17 mouse cellular contexts compared by ENCODE assay signal in the genomic region with DNA sequence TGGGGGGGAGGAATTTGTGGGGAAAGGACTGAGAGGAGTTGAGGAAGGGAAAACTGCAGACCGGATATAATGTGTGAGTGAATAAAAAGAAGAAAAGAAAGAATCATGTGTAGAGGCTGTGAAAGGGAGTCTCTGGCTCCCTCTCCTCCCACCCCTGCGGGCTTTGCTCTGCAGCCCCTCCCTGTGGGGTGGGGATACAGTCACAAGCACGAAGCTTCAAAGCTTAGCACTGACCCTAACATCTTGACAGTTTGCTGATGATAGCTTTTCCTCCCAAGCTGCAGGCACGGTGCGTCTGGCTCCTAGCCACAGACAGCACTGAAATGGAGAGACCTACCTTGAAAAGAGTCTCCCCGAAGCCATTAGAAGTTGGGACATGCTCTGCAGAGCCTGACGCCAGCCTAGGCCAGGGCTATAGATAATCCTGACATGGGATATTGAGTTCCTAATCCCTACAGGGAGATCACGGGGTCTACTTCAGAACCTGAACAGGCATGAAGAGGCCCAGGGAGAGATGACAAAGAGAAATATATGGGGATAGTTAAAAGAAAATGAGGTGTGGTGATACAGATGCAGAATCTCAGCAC. TPM values are rescaled to one million over a fixed set of nuclear protein-coding genes. Genes with fewer than 3 reads are reported as not detected.
"Had no signal": no experiment of that assay in that cellular context is flagged by ENCODE, and none has a peak within 500 bp of the region (broad histone marks: within the 10 kb centered on the region; RNA-seq: fewer than 3 reads in every experiment).

No protein-coding gene starts in this region.

- H3K27ac ChIP-seq: intestine, embryonic 15.5 days; liver, embryonic 15.5 days; macrophage; midbrain, embryonic 15.5 days; neural tube, embryonic 12.5 days had no signal

- H3K9ac ChIP-seq: intestine, embryonic 15.5 days; liver, embryonic 15.5 days; midbrain, embryonic 15.5 days; neural tube, embryonic 12.5 days had no signal

- H3K4me3 ChIP-seq: intestine, embryonic 15.5 days; liver, embryonic 15.5 days; megakaryocyte, embryonic 14.5 days; midbrain, embryonic 15.5 days; neural tube, embryonic 12.5 days had no signal

- H3K9me3 ChIP-seq: intestine, embryonic 15.5 days; liver, embryonic 15.5 days; midbrain, embryonic 15.5 days had no signal

- DNase-seq: kidney, adult 8-10 months; kidney, postnatal 4 days; lung, adult 2 months; lung, postnatal 10 days; retina, postnatal 1 day; thymus, adult 18-20 months; thymus, postnatal 14 days had no signal

- H3K4me2 ChIP-seq: intestine, embryonic 15.5 days; liver, embryonic 11.5 days; liver, embryonic 15.5 days; midbrain, embryonic 11.5 days; midbrain, embryonic 15.5 days; neural tube, embryonic 12.5 days had no signal

- H3K27me3 ChIP-seq: intestine, embryonic 15.5 days; liver, embryonic 15.5 days; midbrain, embryonic 15.5 days; neural tube, embryonic 12.5 days had no signal

- ATAC-seq: intestine, embryonic 15.5 days; midbrain, embryonic 15.5 days had no signal

- H3K4me1 ChIP-seq: liver, embryonic 15.5 days; midbrain, embryonic 15.5 days; neural tube, embryonic 12.5 days had no signal

- H3K36me3 ChIP-seq: intestine, embryonic 15.5 days; liver, embryonic 15.5 days; midbrain, embryonic 15.5 days; neural tube, embryonic 12.5 days had no signal

RNA-seq across cellular contexts. Expression of a gene that starts 16.8 kb away (rescaled TPM):
- polyA plus RNA-seq: limb, embryonic 11.5 days; liver, embryonic 11.5 days; macrophage; midbrain, embryonic 11.5 days; neural tube, embryonic 12.5 days had no signal

RNA-seq across cellular contexts. Expression of a gene that starts 17.0 kb away (rescaled TPM):
- polyA plus RNA-seq: liver, embryonic 11.5 days; liver, embryonic 15.5 days; lung, adult 2 months; macrophage; midbrain, embryonic 15.5 days; spleen, adult 2 months had no signal

RNA-seq across cellular contexts. Expression of a gene that starts 44.4 kb away (rescaled TPM):
- polyA plus RNA-seq: intestine, embryonic 15.5 days; limb, embryonic 11.5 days; liver, embryonic 11.5 days; liver, embryonic 15.5 days; lung, adult 2 months; macrophage; midbrain, embryonic 11.5 days; spleen, adult 2 months had no signal
